ENCODE assay signal across 20 mouse cellular contexts in the genomic region with DNA sequence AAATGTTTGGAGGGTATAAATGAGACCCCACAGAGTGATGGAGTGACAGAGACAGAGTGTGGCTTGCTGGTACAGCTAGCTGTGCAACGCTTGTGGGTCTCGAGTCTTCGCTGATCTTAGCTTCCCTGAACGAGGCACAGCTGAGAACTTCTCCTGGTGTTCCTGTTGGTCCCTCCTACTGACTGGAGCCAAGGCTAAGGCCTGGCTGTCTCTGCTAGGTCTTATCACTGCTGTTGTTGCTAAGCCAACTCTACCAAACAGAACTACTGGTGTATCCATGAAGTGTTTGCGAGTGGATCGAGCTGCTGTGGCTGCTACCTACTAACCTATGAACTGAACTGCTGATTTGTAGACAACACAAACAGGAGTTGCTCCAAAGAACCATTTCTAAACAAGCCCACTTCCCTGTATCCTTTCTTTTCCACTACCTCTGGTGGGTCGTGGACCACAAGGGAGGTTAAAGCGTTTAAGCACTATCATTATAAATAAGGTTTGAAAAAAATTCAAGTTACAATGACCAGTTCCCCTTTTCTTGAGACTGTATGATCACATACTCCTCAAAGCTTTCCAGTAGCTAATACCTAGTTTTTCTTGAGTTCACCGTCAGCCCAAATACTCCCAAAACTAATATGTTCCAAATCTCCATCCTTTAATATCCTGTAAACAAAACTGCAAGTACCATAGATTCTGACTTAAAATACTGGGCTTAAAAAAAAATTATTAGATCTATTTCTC. TPM values are rescaled to one million over a fixed set of nuclear protein-coding genes. Genes with fewer than 3 reads are reported as not detected.
DNase-seq lines count a peak whose midpoint lies in the region; ATAC-seq and TF ChIP-seq lines count a peak whose summit lies in the region.
"Had no signal": no experiment of that assay in that cellular context is flagged by ENCODE, and none has a peak within 500 bp of the region (broad histone marks: within the 10 kb centered on the region; RNA-seq: fewer than 3 reads in every experiment).

No protein-coding gene starts in this region.

- TF ChIP-seq EP300 in lung, postnatal 0 days (IDR thresholded peaks at IDR 0.05) = no peak

- H3K9ac ChIP-seq in forebrain, embryonic 15.5 days (replicated peaks) = no peak overlapping the region
- no peak overlapping the region for H3K9ac ChIP-seq in forebrain, embryonic 16.5 days (replicated peaks; ENCODE audit: low read depth, low read length)
- H3K9ac ChIP-seq in neural tube, embryonic 13.5 days = no peak overlapping the region
- H3K9ac ChIP-seq in neural tube, embryonic 15.5 days (replicated peaks) = no peak overlapping the region
- H3K9ac ChIP-seq in heart, embryonic 16.5 days (ENCODE audit: low read length) = no peak overlapping the region
- H3K9ac ChIP-seq in lung, postnatal 0 days (replicated peaks; ENCODE audit: low read depth) = no peak overlapping the region
- H3K9ac ChIP-seq: embryonic facial prominence, embryonic 15.5 days; forebrain, embryonic 12.5 days; hindbrain, embryonic 14.5 days had no signal

- TF ChIP-seq CTCF in lung, postnatal 0 days (IDR thresholded peaks at IDR 0.05) = no peak

- H3K36me3 ChIP-seq in forebrain, embryonic 15.5 days = no peaks in the 10 kb centered on the region
- no peaks in the 10 kb centered on the region for H3K36me3 ChIP-seq in forebrain, embryonic 16.5 days (ENCODE audit: control insufficient read depth, insufficient read depth)
- no peaks in the 10 kb centered on the region for H3K36me3 ChIP-seq in neural tube, embryonic 13.5 days
- H3K36me3 ChIP-seq in neural tube, embryonic 15.5 days = no peaks in the 10 kb centered on the region
- H3K36me3 ChIP-seq in heart, embryonic 16.5 days (ENCODE audit: control insufficient read depth, insufficient read depth) = no peaks in the 10 kb centered on the region
- no peaks in the 10 kb centered on the region for H3K36me3 ChIP-seq in lung, postnatal 0 days (ENCODE audit: insufficient read depth, low read length)
- H3K36me3 ChIP-seq: embryonic facial prominence, embryonic 15.5 days; forebrain, embryonic 12.5 days had no signal

- no peak for ATAC-seq in forebrain, embryonic 15.5 days (replicated peaks)
- ATAC-seq in forebrain, embryonic 16.5 days = no peak
- no peak for ATAC-seq in neural tube, embryonic 13.5 days (ENCODE audit: low read depth)
- ATAC-seq in neural tube, embryonic 15.5 days (ENCODE audit: low FRiP score) = no peak
- 0 out of 2 replicates have a peak, but pooled peaks have one; percentile 47 for ATAC-seq in heart, embryonic 16.5 days (replicated peaks; ENCODE audit: extremely low read depth, insufficient read depth, low FRiP score)
- ATAC-seq in lung, postnatal 0 days = peak; percentile 37; the same call in 1 of the 2 replicates
- ATAC-seq: intestine, postnatal 0 days had no signal

- no peak overlapping the region for H3K4me3 ChIP-seq in forebrain, embryonic 15.5 days
- no peak overlapping the region for H3K4me3 ChIP-seq in forebrain, embryonic 16.5 days (replicated peaks; ENCODE audit: low read length)
- H3K4me3 ChIP-seq in neural tube, embryonic 13.5 days = no peak overlapping the region
- no peak overlapping the region for H3K4me3 ChIP-seq in neural tube, embryonic 15.5 days (replicated peaks)
- H3K4me3 ChIP-seq in heart, embryonic 16.5 days (ENCODE audit: low read length) = no peak overlapping the region
- H3K4me3 ChIP-seq in lung, postnatal 0 days (ENCODE audit: low read depth, low read length) = no peak overlapping the region
- H3K4me3 ChIP-seq: embryonic facial prominence, embryonic 15.5 days; forebrain, embryonic 12.5 days had no signal

- DNase-seq in lung, postnatal 0 days (ENCODE audit: low spot score) = no peak
- no peak for DNase-seq in frontal cortex, postnatal 10 days (ENCODE audit: low spot score in 2 of 2)
- no peak for DNase-seq in layer of hippocampus, postnatal 10 days (ENCODE audit: low spot score in 2 of 2)
- DNase-seq: adrenal gland, postnatal 25 days; cerebellum, adult 9-11 months; gastrocnemius, postnatal 36 days; kidney, postnatal 10 days; layer of hippocampus, adult 9-11 months; liver; right cerebral cortex, postnatal 25 days had no signal

- H3K27me3 ChIP-seq in forebrain, embryonic 15.5 days = no peaks in the 10 kb centered on the region
- no peaks in the 10 kb centered on the region for H3K27me3 ChIP-seq in forebrain, embryonic 16.5 days (replicated peaks; ENCODE audit: control insufficient read depth, insufficient read depth, low read length)
- H3K27me3 ChIP-seq in neural tube, embryonic 13.5 days = no peaks in the 10 kb centered on the region
- no peaks in the 10 kb centered on the region for H3K27me3 ChIP-seq in neural tube, embryonic 15.5 days (replicated peaks)
- no peaks in the 10 kb centered on the region for H3K27me3 ChIP-seq in heart, embryonic 16.5 days (ENCODE audit: control insufficient read depth, insufficient read depth, low read length)
- H3K27me3 ChIP-seq in lung, postnatal 0 days (replicated peaks; ENCODE audit: insufficient read depth, low read length) = no peaks in the 10 kb centered on the region
- H3K27me3 ChIP-seq: embryonic facial prominence, embryonic 15.5 days; forebrain, embryonic 12.5 days had no signal

- no peaks in the 10 kb centered on the region for H3K9me3 ChIP-seq in forebrain, embryonic 15.5 days
- H3K9me3 ChIP-seq in forebrain, embryonic 16.5 days (ENCODE audit: control insufficient read depth, low read length) = no peaks in the 10 kb centered on the region
- H3K9me3 ChIP-seq in neural tube, embryonic 13.5 days = no peaks in the 10 kb centered on the region
- no peaks in the 10 kb centered on the region for H3K9me3 ChIP-seq in neural tube, embryonic 15.5 days (replicated peaks)
- H3K9me3 ChIP-seq in heart, embryonic 16.5 days (replicated peaks; ENCODE audit: control insufficient read depth, low read length) = no peaks in the 10 kb centered on the region
- no peaks in the 10 kb centered on the region for H3K9me3 ChIP-seq in lung, postnatal 0 days (ENCODE audit: low read length)
- H3K9me3 ChIP-seq: embryonic facial prominence, embryonic 15.5 days; forebrain, embryonic 12.5 days had no signal

- H3K4me2 ChIP-seq in forebrain, embryonic 15.5 days (replicated peaks) = no peak overlapping the region
- H3K4me2 ChIP-seq in forebrain, embryonic 16.5 days (ENCODE audit: low read length) = no peak overlapping the region
- H3K4me2 ChIP-seq in neural tube, embryonic 13.5 days = no peak overlapping the region
- no peak overlapping the region for H3K4me2 ChIP-seq in neural tube, embryonic 15.5 days
- H3K4me2 ChIP-seq in heart, embryonic 16.5 days (ENCODE audit: low read depth, low read length) = no peak overlapping the region
- H3K4me2 ChIP-seq in lung, postnatal 0 days (replicated peaks; ENCODE audit: low read depth, low read length) = no peak overlapping the region
- H3K4me2 ChIP-seq: embryonic facial prominence, embryonic 15.5 days; forebrain, embryonic 12.5 days; hindbrain, embryonic 14.5 days; midbrain, embryonic 11.5 days had no signal

- H3K4me1 ChIP-seq in forebrain, embryonic 15.5 days = peaks cover 11% of the 10 kb centered on the region
- H3K4me1 ChIP-seq in forebrain, embryonic 16.5 days (replicated peaks; ENCODE audit: control insufficient read depth, insufficient read depth, low read length) = no peaks in the 10 kb centered on the region
- H3K4me1 ChIP-seq in neural tube, embryonic 13.5 days (replicated peaks) = peaks cover 10% of the 10 kb centered on the region; the same call in 1 of the 2 replicates
- H3K4me1 ChIP-seq in neural tube, embryonic 15.5 days = no peaks in the 10 kb centered on the region
- H3K4me1 ChIP-seq in heart, embryonic 16.5 days (ENCODE audit: control insufficient read depth, insufficient read depth, low read length) = peaks cover 39% of the 10 kb centered on the region
- H3K4me1 ChIP-seq in lung, postnatal 0 days (ENCODE audit: insufficient read depth, low read depth, low read length) = peaks cover 38% of the 10 kb centered on the region

- peak overlapping the region; percentile 53; the same call in 1 of the 2 replicates for H3K27ac ChIP-seq in forebrain, embryonic 15.5 days (replicated peaks)
- no peak overlapping the region for H3K27ac ChIP-seq in forebrain, embryonic 16.5 days (ENCODE audit: low read length)
- H3K27ac ChIP-seq in neural tube, embryonic 13.5 days (replicated peaks) = 0 out of 2 replicates have a peak overlapping the region, but pooled peaks have one; percentile 18
- H3K27ac ChIP-seq in neural tube, embryonic 15.5 days (replicated peaks) = no peak overlapping the region
- peak overlapping the region; percentile 30 for H3K27ac ChIP-seq in heart, embryonic 16.5 days (ENCODE audit: low read length)
- H3K27ac ChIP-seq in lung, postnatal 0 days (ENCODE audit: low read length) = no peak overlapping the region; the same call in 1 of the 2 replicates
- H3K27ac ChIP-seq: forebrain, embryonic 12.5 days; hindbrain, embryonic 14.5 days had no signal

- WGBS in forebrain, embryonic 15.5 days = 95% methylated on average over 9 of the region's 9 CpGs
- 92% methylated on average over 9 of the region's 9 CpGs for WGBS in forebrain, embryonic 16.5 days
- WGBS in neural tube, embryonic 13.5 days = 93% methylated on average over 9 of the region's 9 CpGs
- 95% methylated on average over 9 of the region's 9 CpGs for WGBS in neural tube, embryonic 15.5 days
- 67% methylated on average over 9 of the region's 9 CpGs for WGBS in heart, embryonic 16.5 days
- whole genome bisulfite sequencing in lung, postnatal 0 days = 65% methylated on average over 9 of the region's 9 CpGs

RNA-seq across cellular contexts. Expression of a gene that starts 42.6 kb away (rescaled TPM):
- polyA plus RNA-seq in forebrain, embryonic 15.5 days (2015; fragmentation: Nextera tagmentation; extraction: Ambion mirVana) = 10.7 TPM in 2 replicates
- polyA plus RNA-seq in forebrain, embryonic 16.5 days (2015; fragmentation: Nextera tagmentation; extraction: Ambion mirVana) = 9.9 and 12.3 TPM in 2 replicates
- 10.3 and 11.4 TPM in 2 replicates for polyA plus RNA-seq in neural tube, embryonic 13.5 days (2015; fragmentation: Nextera tagmentation; extraction: Ambion mirVana)
- 8.1 and 10.7 TPM in 2 replicates for polyA plus RNA-seq in neural tube, embryonic 15.5 days (2015; fragmentation: Nextera tagmentation; extraction: Ambion mirVana)
- 17.7 and 20.0 TPM in 2 replicates for polyA plus RNA-seq in heart, embryonic 16.5 days (2015; fragmentation: Nextera tagmentation; extraction: Ambion mirVana)
- 53.6 and 56.0 TPM in 2 replicates for polyA plus RNA-seq in lung, postnatal 0 days (2015; fragmentation: Nextera tagmentation; extraction: Ambion mirVana)
- total RNA-seq in layer of hippocampus, postnatal 10 days (2021) = 10 to 100 TPM; 24.2 to 26.1 TPM

Comparison
In these comparisons a context has a peak if more than half of its experiments do, and no peak if none do; other contexts are left out.
1. H3K27ac ChIP-seq: peak in forebrain, embryonic 15.5 days (single experiment), neural tube, embryonic 13.5 days (single experiment) and heart, embryonic 16.5 days (single experiment); none in forebrain, embryonic 16.5 days (single experiment), neural tube, embryonic 15.5 days (single experiment) and lung, postnatal 0 days (single experiment).
2. ATAC-seq: peak in heart, embryonic 16.5 days (single experiment) and lung, postnatal 0 days (single experiment); none in forebrain, embryonic 15.5 days (single experiment), forebrain, embryonic 16.5 days (single experiment), neural tube, embryonic 13.5 days (single experiment) and neural tube, embryonic 15.5 days (single experiment).